Mouse (Mus musculus): ENCODE results near the gene Abcc4. TPM values are rescaled to one million over a fixed set of nuclear protein-coding genes. Genes with fewer than 3 reads are reported as not detected.

The Abcc4 gene
- polyA plus RNA-seq, 1 experiment, result 6.8 TPM

DNA sequence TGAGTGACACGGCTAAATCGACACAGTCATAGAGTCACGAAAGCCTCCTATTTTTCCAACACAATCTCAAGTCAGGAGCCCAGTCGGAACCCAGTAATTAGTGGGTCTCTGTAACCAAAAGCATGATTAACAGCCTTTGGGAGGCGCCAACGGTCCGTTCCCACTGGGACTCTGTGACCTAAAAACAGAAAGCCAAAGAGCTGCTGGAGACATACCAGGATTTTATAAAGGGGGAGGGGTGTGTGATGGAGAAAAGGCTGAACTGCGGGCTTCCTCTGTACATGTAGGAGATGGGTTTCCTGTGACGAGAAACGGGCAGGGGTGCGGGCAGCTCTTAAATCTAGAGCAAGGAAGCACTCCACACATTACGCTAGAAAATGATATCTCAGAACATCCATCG, 136.4 kb downstream of the Abcc4 start:
- Histone ChIP-seq H3K27ac (ENCODE audit: insufficient read depth, low read length) (no peak overlapping the region), H3K4me3 (ENCODE audit: insufficient read depth, low read length) (no peak overlapping the region), H3K4me1 (ENCODE audit: control insufficient read depth, insufficient read depth, low read length) (no peaks in the 10 kb centered on the region)
- TF ChIP-seq POLR2A (IDR thresholded peaks at IDR 0.05; ENCODE audit: extremely low read depth, insufficient read depth, low read length), result no peak

- Histone ChIP-seq H3K27ac (ENCODE audit: insufficient read depth, low read length) (no peak overlapping the region), H3K4me3 (ENCODE audit: insufficient read depth, low read length) (no peak overlapping the region), H3K4me1 (ENCODE audit: control insufficient read depth, insufficient read depth, low read length) (no peaks in the 10 kb centered on the region)
- TF ChIP-seq POLR2A (IDR thresholded peaks at IDR 0.05; ENCODE audit: extremely low read depth, insufficient read depth, low read length), result no peak
- TF ChIP-seq CTCF (IDR thresholded peaks at IDR 0.05; ENCODE audit: extremely low read depth, insufficient read depth, low read length), result no peak
These were observed 137.8 kb downstream of the Abcc4 start for GRCm38 (mm10) chr14:118568116-118568673.

GRCm38 (mm10) chr14:118566809-118567208, 139.2 kb downstream of the Abcc4 start:
- H3K27ac ChIP-seq (ENCODE audit: insufficient read depth, low read length), result no peak overlapping the region
- no peaks in the 10 kb centered on the region for H3K4me1 ChIP-seq (ENCODE audit: control insufficient read depth, insufficient read depth, low read length)
- no peak overlapping the region for H3K4me3 ChIP-seq (ENCODE audit: insufficient read depth, low read length)
- no peak for TF ChIP-seq POLR2A (IDR thresholded peaks at IDR 0.05; ENCODE audit: extremely low read depth, insufficient read depth, low read length)
- no peak for TF ChIP-seq CTCF (IDR thresholded peaks at IDR 0.05; ENCODE audit: extremely low read depth, insufficient read depth, low read length)

- H3K4me1 ChIP-seq (ENCODE audit: control insufficient read depth, insufficient read depth, low read length), result no peaks in the 10 kb centered on the region
- no peak overlapping the region for H3K4me3 ChIP-seq (ENCODE audit: insufficient read depth, low read length)
- no peak overlapping the region for H3K27ac ChIP-seq (ENCODE audit: insufficient read depth, low read length)
- TF ChIP-seq POLR2A (IDR thresholded peaks at IDR 0.05; ENCODE audit: extremely low read depth, insufficient read depth, low read length) (no peak), CTCF (IDR thresholded peaks at IDR 0.05; ENCODE audit: extremely low read depth, insufficient read depth, low read length) (no peak)
These were observed 139.8 kb downstream of the Abcc4 start for GRCm38 (mm10) chr14:118566214-118566688.

GRCm38 (mm10) chr14:118565696-118566095, 140.3 kb downstream of the Abcc4 start:
- no peaks in the 10 kb centered on the region for H3K4me1 ChIP-seq (ENCODE audit: control insufficient read depth, insufficient read depth, low read length)
- no peak overlapping the region for H3K4me3 ChIP-seq (ENCODE audit: insufficient read depth, low read length)
- no peak for TF ChIP-seq POLR2A (IDR thresholded peaks at IDR 0.05; ENCODE audit: extremely low read depth, insufficient read depth, low read length)
- no peak for TF ChIP-seq CTCF (IDR thresholded peaks at IDR 0.05; ENCODE audit: extremely low read depth, insufficient read depth, low read length)
- H3K27ac ChIP-seq (ENCODE audit: insufficient read depth, low read length), result no peak overlapping the region

- H3K27ac ChIP-seq (ENCODE audit: insufficient read depth, low read length), result no peak overlapping the region
- no peak overlapping the region for H3K4me3 ChIP-seq (ENCODE audit: insufficient read depth, low read length)
- TF ChIP-seq POLR2A (IDR thresholded peaks at IDR 0.05; ENCODE audit: extremely low read depth, insufficient read depth, low read length), result no peak
- no peak for TF ChIP-seq CTCF (IDR thresholded peaks at IDR 0.05; ENCODE audit: extremely low read depth, insufficient read depth, low read length)
- no peaks in the 10 kb centered on the region for H3K4me1 ChIP-seq (ENCODE audit: control insufficient read depth, insufficient read depth, low read length)
These were observed 142.4 kb downstream of the Abcc4 start for GRCm38 (mm10) chr14:118563570-118563969.

- Histone ChIP-seq H3K4me3 (ENCODE audit: insufficient read depth, low read length) (no peak overlapping the region), H3K27ac (ENCODE audit: insufficient read depth, low read length) (no peak overlapping the region), H3K4me1 (ENCODE audit: control insufficient read depth, insufficient read depth, low read length) (no peaks in the 10 kb centered on the region)
- no peak for TF ChIP-seq POLR2A (IDR thresholded peaks at IDR 0.05; ENCODE audit: extremely low read depth, insufficient read depth, low read length)
- TF ChIP-seq CTCF (IDR thresholded peaks at IDR 0.05; ENCODE audit: extremely low read depth, insufficient read depth, low read length), result no peak
These were observed 153.0 kb downstream of the Abcc4 start for GRCm38 (mm10) chr14:118552901-118553475.

DNA sequence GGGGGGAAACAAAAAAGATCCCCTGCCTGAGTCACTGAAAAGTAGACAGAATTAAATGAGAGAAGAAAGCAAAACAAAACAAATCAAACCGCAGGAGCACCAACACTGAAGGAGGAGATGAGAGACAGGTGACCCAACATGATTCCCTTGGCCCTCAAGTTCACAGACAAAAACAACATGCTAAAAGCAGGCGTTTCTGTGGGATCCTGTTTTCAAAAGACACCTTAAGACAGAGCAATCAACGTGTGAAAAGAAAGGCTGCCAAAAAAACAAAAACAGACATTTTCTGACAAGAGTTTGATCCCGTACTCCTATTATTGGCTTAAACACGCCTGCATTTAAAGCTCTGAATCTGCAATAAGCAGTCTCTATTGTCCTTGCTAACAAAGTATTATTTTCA, 153.6 kb downstream of the Abcc4 start:
- Histone ChIP-seq H3K4me3 (ENCODE audit: insufficient read depth, low read length) (no peak overlapping the region), H3K27ac (ENCODE audit: insufficient read depth, low read length) (no peak overlapping the region), H3K4me1 (ENCODE audit: control insufficient read depth, insufficient read depth, low read length) (no peaks in the 10 kb centered on the region)
- TF ChIP-seq POLR2A (IDR thresholded peaks at IDR 0.05; ENCODE audit: extremely low read depth, insufficient read depth, low read length), result no peak
- no peak for TF ChIP-seq CTCF (IDR thresholded peaks at IDR 0.05; ENCODE audit: extremely low read depth, insufficient read depth, low read length)

DNA sequence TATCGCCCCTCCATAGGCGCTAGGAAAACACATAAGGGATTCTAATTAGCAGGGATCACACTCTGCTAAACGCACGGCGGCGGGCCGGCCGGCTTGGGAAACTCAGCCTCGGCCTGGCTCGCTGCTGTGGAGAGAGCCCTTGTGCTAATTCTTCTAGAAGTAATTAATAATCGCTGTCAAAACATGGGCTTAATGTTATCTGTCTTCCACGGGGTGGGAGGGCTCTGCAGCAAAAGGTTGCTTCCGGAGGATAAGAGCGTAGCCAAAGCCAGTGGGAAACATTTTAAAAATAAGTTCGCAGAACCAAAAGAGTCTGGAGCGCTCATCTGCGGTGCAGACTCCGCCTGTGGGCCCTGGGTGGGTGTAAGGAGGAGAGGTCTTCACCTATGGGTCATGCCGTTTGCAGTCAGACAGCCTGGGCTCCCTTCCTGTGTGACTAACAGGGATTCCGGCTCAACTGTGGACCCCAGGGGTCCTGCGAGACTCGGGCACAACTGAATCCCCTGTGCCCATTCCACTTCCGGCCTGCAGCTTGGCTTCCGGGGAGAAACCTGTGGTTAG, 154.2 kb downstream of the Abcc4 start:
- H3K4me1 ChIP-seq (ENCODE audit: control insufficient read depth, insufficient read depth, low read length), result no peaks in the 10 kb centered on the region
- TF ChIP-seq CTCF (IDR thresholded peaks at IDR 0.05; ENCODE audit: extremely low read depth, insufficient read depth, low read length), result no peak
- TF ChIP-seq POLR2A (IDR thresholded peaks at IDR 0.05; ENCODE audit: extremely low read depth, insufficient read depth, low read length), result no peak
- no peak overlapping the region for H3K27ac ChIP-seq (ENCODE audit: insufficient read depth, low read length)
- H3K4me3 ChIP-seq (ENCODE audit: insufficient read depth, low read length), result no peak overlapping the region

- H3K27ac ChIP-seq (ENCODE audit: insufficient read depth, low read length), result no peak overlapping the region
- no peaks in the 10 kb centered on the region for H3K4me1 ChIP-seq (ENCODE audit: control insufficient read depth, insufficient read depth, low read length)
- TF ChIP-seq CTCF (IDR thresholded peaks at IDR 0.05; ENCODE audit: extremely low read depth, insufficient read depth, low read length) (no peak), POLR2A (IDR thresholded peaks at IDR 0.05; ENCODE audit: extremely low read depth, insufficient read depth, low read length) (no peak)
- H3K4me3 ChIP-seq (ENCODE audit: insufficient read depth, low read length), result no peak overlapping the region
These were observed 154.8 kb downstream of the Abcc4 start for GRCm38 (mm10) chr14:118551061-118551724.
